Mouse (Mus musculus) natural killer cell, adult 2 months (primary cell): ENCODE measurements around the gene Cit.

Experiments
- DNase-seq, 2 experiments: peaks; one replicate each; pipeline ENCODE4 v3.0.0; 2022; ENCODE audit warnings: low spot score in 2 of 2

The Cit gene

DNA sequence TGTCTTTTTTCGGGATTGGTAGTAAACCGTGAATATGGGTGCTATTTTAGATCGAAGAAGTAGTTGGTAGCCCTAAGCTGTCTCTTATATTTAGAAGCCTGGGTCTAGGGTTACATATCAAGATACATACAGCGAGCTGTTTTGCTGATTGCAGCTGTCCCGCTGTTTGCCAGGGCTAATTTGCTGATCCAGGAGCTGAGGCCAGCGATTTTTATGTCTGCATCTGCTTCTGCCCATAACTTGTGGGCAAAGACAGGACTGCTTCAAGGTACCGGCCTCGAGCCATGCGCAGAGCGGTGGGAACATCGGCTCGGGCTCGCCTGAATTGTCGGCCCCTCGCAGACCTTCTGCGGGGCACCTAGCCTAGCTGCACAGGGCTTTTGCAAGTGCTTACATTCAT is 191.4 kb downstream of the Cit start:
- DNase-seq = no peak

DNA sequence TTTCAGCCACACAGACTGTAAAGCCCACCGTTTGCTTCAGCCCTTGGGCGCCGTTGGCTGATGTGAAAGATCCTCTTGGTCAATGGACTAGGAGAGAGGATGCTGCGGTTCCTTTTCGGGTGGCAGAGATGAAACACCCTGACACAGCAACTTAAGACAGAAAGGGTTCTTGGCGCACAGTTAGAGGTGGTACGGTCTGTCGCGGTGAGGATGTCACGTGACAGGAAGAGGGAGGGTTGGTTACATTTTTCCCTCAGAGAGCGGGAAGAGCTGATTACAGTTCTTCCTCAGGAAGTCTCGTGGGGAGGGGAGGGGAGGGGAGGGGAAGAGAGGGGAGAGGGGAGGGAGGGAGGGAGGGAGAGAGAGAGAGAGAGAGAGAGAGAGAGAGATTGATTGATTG is 192.7 kb downstream of the Cit start:
- DNase-seq = no peak

DNA sequence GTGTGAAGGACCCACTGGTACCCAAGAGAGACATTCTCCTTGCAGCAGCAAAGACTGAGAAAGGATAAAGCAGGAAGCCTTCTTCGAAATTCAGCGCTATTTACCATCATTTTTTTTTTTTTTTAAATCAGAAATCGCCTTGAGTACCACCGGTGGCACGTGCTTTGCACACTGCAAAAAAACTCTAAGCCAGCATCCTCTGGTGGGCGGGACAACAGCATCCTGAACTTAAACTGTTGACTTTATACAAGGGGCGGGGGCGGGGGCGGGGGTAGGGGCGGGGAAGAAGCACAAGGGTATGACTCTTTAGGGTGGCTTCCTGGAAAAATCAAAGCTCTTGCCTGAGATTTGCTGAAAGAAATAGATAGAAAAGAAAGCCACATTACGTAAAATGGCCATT is 194.6 kb downstream of the Cit start:
- DNase-seq = no peak

DNA sequence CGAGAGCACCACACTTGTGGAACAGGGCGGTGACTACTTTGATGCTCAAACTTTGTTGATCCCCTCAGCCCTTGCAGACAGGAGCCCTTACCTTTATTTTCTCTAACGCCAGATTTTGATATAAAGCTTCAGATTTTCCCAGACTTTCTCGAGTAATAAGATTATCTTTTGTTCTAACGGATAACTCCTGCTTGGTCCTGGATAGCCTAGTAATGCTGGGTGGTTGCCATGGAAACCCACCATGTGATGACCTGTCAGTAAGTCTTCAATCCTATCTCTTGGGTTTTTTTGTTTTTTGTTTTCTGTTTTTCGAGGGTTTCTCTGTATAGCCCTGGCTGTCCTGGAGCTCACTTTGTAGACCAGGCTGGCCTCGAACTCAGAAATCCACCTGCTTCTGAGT is 197.2 kb downstream of the Cit start:
- no peak for DNase-seq

DNA sequence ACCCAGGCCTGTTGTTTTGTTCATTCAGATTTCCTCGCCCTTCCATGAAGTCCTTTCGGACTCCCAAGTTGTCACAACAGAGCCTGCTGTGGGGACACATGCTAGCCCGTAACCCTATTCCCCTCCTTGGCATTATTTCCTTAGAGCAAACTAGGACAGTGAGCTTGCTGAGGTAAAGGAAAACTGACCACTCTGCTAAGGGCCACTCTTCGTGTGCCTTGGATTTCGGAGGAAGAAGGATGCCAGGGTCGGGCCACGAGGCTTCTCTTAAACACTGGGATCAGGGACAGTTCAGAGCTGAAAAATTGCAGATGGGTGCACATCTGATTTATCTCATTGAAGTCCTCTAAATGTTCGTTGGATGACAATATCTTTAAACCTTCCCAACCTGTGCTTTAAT is 200.5 kb downstream of the Cit start:
- no peak for DNase-seq

DNA sequence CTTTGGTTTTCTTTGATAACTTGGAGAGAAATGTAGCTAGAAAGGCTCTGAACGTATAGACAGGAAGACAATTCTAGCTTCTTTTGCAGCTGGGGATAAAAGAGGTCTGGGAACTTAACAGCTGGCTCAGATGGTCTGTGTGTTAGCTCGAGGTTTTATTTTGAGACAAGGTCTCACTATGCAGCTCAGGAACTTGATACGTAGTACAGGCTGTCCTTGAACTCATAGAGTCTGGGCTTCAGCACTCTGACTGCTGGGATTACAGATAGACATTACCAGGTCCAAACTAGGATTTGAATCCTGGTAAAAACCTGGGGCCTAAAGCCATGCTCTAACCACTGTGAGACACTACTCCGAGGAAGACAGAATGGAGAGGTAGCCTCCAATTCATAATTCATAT is 201.2 kb downstream of the Cit start:
- no peak for DNase-seq

DNA sequence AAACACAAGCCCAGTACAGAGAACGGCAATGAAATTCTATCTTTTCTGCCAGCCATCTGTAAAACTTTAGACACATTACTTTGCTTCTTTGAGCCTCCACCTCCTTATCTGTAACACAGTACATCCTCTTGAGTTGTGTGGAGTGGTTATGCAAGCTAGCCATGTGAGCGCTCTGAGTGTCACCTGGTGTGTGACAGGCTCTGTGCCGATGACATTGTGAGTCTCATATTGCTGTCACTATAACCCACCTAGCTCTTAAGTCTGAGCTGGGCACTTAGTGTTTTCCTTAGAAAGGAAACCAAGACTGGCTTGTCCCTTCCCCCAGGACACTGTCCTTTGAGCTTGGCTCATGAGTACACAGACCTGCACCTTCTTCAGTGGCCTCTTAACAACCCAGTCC is 203.2 kb downstream of the Cit start:
- DNase-seq = no peak

DNA sequence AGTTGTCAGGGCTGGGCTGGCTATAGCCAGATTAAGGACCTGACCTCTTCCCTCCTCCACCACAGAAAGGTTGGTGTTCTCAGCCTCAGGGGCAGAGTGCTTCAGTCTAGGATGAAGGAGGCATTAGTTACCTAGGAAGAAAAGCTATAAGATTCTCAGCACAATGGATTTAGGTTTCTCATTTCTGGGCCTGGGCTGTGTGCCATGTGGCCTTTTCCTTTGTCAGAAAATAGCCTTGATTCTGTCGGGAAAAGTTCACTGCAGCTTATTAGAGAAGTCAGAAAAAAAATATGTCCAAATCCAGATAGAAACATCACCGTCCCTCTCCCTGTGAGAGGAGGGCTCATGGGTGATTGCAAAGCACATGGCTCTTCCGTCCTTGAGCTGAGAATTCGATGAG is 204.7 kb downstream of the Cit start:
- no peak for DNase-seq

DNA sequence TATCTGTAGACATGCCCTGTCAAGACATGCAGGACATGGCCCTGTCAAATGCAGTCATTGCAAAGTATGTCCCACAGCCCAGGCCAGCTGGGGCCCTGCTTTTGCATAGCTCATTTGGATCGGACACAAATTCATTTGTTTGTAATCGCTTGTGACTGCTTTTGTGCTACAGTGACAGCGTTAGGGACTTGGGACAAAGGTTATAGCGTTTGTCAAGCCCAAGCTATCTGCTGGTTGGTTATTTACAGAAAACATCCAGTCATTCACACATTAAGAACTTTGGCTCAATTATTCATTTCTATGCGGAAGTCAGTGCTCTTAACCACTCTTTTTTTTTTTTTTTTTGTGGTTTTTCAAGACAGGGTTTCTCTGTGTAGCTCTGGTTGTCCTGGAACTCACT is 207.1 kb downstream of the Cit start:
- no peak for DNase-seq

DNA sequence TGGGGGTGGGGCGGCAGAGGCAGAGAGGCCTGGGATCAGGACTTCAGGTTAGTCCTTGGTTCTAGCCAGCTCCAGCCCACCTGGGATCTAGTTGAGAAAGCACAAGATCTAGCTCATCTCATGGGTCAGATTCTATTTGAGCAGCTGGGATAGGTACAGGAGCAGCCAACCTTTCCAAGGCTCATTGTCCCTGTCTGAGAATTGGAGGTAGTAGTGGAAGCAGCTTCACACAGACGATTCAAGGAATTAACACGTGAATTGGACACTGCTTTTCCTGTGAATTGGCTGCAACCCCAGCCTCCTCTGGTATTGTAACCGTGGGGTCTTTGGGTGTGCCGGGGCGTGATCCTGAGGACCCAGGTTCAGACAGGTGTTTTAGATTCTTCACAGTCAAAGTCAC is 207.7 kb downstream of the Cit start:
- DNase-seq = no peak
